Mouse (Mus musculus) frontal cortex, adult 2 months (tissue): ENCODE data around the gene Cfap58. TPM values are rescaled to one million over a fixed set of nuclear protein-coding genes. Genes with fewer than 3 reads are reported as not detected.
A peak's percentile ranks its signal among the peaks of the same experiment; 100 is the strongest.

Experiments
- DNase-seq, 2 experiments: peaks; one replicate each; pipeline ENCODE4 v3.0.0; 2022; ENCODE audit warnings: low spot score in 1 of 2; ENCODE audit errors: extremely low spot score in 1 of 2
- polyA plus RNA-seq: library from polyadenylated mRNA; depleted of rRNA; stranded (reverse); fragments of >200 nt; gene quantifications from 2 replicates; pipeline ENCODE4 v1.2.3, GENCODE M21; 2012

Cfap58 gene
- polyA plus RNA-seq, 1 experiment: 0.14 TPM

GRCm38 (mm10) chr19:47915251-47915650, 22.2 kb upstream of the Cfap58 start:
- DNase-seq: no peak

GRCm38 (mm10) chr19:47917396-47917795, 20.1 kb upstream of the Cfap58 start:
- DNase-seq: no peak

- no peak for DNase-seq
Measured at GRCm38 (mm10) chr19:47918016-47918415, 19.5 kb upstream of the Cfap58 start.

GRCm38 (mm10) chr19:47918455-47919101, 18.9 kb upstream of the Cfap58 start:
- DNase-seq: no peak

- peak in 1 of 2 experiments; percentile 60 for DNase-seq
Measured at GRCm38 (mm10) chr19:47919126-47919965, 18.1 kb upstream of the Cfap58 start, which contains the start of the genes Cfap43 and Itprip. TSS of gene Cfap43 (minus strand) at chr19:47919287. TSS of gene Itprip (minus strand) at chr19:47919299.

- no peak for DNase-seq
Measured at GRCm38 (mm10) chr19:47919966-47920375, 17.5 kb upstream of the Cfap58 start.

- DNase-seq: no peak
Measured at GRCm38 (mm10) chr19:47925819-47926218, 11.7 kb upstream of the Cfap58 start.

GRCm38 (mm10) chr19:47927032-47927431, 10.4 kb upstream of the Cfap58 start:
- DNase-seq: no peak

GRCm38 (mm10) chr19:47929043-47929442, 8.4 kb upstream of the Cfap58 start:
- no peak for DNase-seq

- peak in 1 of 2 experiments; percentile 49 for DNase-seq
Measured at GRCm38 (mm10) chr19:47931982-47932638, 5.4 kb upstream of the Cfap58 start.

- DNase-seq: no peak
Measured at GRCm38 (mm10) chr19:47934146-47934545, 3.3 kb upstream of the Cfap58 start.

- no peak for DNase-seq
Measured at GRCm38 (mm10) chr19:47934636-47935238, 2.7 kb upstream of the Cfap58 start.

GRCm38 (mm10) chr19:47935530-47935929, 1.9 kb upstream of the Cfap58 start:
- DNase-seq: no peak

- no peak for DNase-seq
Measured at GRCm38 (mm10) chr19:47936490-47936889, 985 bp upstream of the Cfap58 start.

GRCm38 (mm10) chr19:47936938-47937337, 537 bp upstream of the Cfap58 start:
- DNase-seq: no peak

- DNase-seq: peak in 1 of 2 experiments; percentile 58
Measured at GRCm38 (mm10) chr19:47939361-47939760, 1.9 kb downstream of the Cfap58 start.

GRCm38 (mm10) chr19:47946821-47947465, 9.5 kb downstream of the Cfap58 start:
- DNase-seq: no peak

GRCm38 (mm10) chr19:47950946-47951345, 13.5 kb downstream of the Cfap58 start:
- no peak for DNase-seq

GRCm38 (mm10) chr19:47953169-47953568, 15.7 kb downstream of the Cfap58 start:
- DNase-seq: no peak

GRCm38 (mm10) chr19:47958181-47958580, 20.7 kb downstream of the Cfap58 start:
- no peak for DNase-seq
